Mouse (Mus musculus): ENCODE measurements around the gene Abcc8.

DNA sequence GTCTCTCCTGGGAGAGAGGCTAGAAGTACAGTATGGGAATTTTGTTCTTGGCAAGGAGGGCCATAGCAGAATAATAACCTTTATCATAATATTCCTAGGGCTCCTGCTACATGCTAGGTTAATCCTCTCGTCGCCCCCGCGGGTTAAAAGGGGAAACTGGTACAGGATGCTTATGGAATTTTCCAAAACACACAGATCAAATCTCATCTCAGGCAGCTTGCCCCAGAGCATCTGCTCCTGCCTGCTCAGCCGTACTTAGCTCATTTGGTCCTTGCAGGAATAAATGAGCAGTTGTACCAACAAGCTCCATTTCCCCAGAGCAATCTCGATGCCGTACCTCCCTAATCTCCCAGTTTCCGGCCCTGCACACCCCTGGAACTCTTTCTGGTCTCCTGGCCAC, 48.0 kb downstream of the Abcc8 start:
- TF ChIP-seq CTCF (IDR thresholded peaks at IDR 0.05; ENCODE audit: control insufficient read depth, insufficient read depth, insufficient read length): no peak
- no peak for TF ChIP-seq MYOD1 (IDR thresholded peaks at IDR 0.05; ENCODE audit: control insufficient read depth, insufficient read length, low read depth)
- TF ChIP-seq USF1 (IDR thresholded peaks at IDR 0.05; ENCODE audit: low read depth): no peak
- no peak for TF ChIP-seq MYOG (IDR thresholded peaks at IDR 0.05; ENCODE audit: control insufficient read depth, extremely low read depth, insufficient read length)
- no peak for TF ChIP-seq FOSL1 (IDR thresholded peaks at IDR 0.05; ENCODE audit: insufficient read depth, low read length, poor library complexity, severe bottlenecking)
